ENCODE assay signal across 10 mouse cellular contexts in the genomic region with DNA sequence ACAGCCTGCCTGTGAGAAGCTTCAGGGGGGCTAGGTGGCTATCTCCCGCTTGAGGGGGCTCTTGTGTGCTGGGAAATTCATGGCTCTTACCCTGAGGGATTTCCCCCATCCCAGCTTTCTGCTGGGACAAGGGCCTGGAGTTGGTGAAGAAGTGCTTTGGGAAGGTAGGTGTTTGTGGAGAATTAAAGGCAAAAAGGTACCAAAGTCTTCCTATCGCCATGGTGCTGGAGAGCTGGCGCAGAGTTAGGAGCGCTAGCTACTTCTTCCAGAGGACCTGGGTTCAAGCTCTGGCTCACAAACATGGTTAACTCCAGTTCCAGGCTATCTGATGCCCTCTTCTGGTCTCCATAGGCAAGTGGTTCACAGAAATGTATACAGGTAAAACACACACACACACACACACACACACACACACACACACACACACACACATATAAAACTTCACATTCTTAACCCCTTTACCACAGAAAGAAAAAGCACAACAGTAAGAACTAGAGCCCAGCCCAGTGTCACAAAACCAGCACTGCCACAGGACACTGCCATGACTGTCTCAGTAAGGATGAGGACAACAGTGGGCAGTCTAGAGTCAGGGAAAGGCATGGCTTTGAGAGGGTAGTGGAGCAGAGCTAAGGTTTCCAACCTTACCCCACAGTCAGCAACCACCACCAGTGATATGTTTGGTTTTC. TPM values are rescaled to one million over a fixed set of nuclear protein-coding genes. Genes with fewer than 3 reads are reported as not detected.
A peak's percentile ranks its signal among the peaks of the same experiment; 100 is the strongest.
DNase-seq lines count a peak whose midpoint lies in the region; ATAC-seq and TF ChIP-seq lines count a peak whose summit lies in the region.
"Had no signal": no experiment of that assay in that cellular context is flagged by ENCODE, and none has a peak within 500 bp of the region (broad histone marks: within the 10 kb centered on the region; RNA-seq: fewer than 3 reads in every experiment).

No protein-coding gene starts in this region.

- no peaks in the 10 kb centered on the region for H3K27me3 ChIP-seq in hindbrain, postnatal 0 days (ENCODE audit: insufficient read depth, low read length)
- H3K27me3 ChIP-seq in hindbrain, embryonic 14.5 days (ENCODE audit: control insufficient read depth, insufficient read depth, low read length), result no peaks in the 10 kb centered on the region
- H3K27me3 ChIP-seq in spleen, adult 2 months (ENCODE audit: control insufficient read depth, insufficient read depth, low read length), result no peaks in the 10 kb centered on the region
- no peaks in the 10 kb centered on the region for H3K27me3 ChIP-seq in intestine, postnatal 0 days (replicated peaks; ENCODE audit: control insufficient read depth, insufficient read depth, low read length)
- no peaks in the 10 kb centered on the region for H3K27me3 ChIP-seq in cerebellum, adult 2 months (ENCODE audit: control insufficient read depth, insufficient read depth, low read length)

- no peak for DNase-seq in hindbrain, postnatal 0 days (ENCODE audit: low spot score)
- DNase-seq in hindbrain, embryonic 14.5 days (ENCODE audit: low spot score), result no peak
- DNase-seq in spleen, adult 2 months (ENCODE audit: low read depth in 1 of 2, low spot score in 2 of 2), result no peak
- DNase-seq in spleen, adult 12 weeks (ENCODE audit: low spot score), result no peak
- no peak for DNase-seq in urinary bladder, postnatal 36 days (ENCODE audit: low spot score in 2 of 2)
- DNase-seq in cerebellum, adult 2 months, result no peak
- DNase-seq: kidney, adult 18-20 months; thymus, postnatal 36 days had no signal

- ATAC-seq in hindbrain, postnatal 0 days, result no peak
- ATAC-seq in hindbrain, embryonic 14.5 days (ENCODE audit: low FRiP score), result no peak
- no peak for ATAC-seq in intestine, postnatal 0 days

- no peak for TF ChIP-seq POLR2A in spleen, adult 2 months (IDR thresholded peaks at IDR 0.05; ENCODE audit: low read depth, low read length)
- no peak for TF ChIP-seq POLR2A in cerebellum, adult 2 months (IDR thresholded peaks at IDR 0.05; ENCODE audit: borderline replicate concordance, insufficient read depth, low read length)

- peak overlapping the region; percentile 59 for H3K4me2 ChIP-seq in hindbrain, postnatal 0 days (ENCODE audit: low read depth, low read length)
- H3K4me2 ChIP-seq in hindbrain, embryonic 14.5 days (replicated peaks), result no peak overlapping the region
- peak overlapping the region; percentile 77 for H3K4me2 ChIP-seq in intestine, postnatal 0 days (replicated peaks; ENCODE audit: low read depth)

- peaks cover 8% of the 10 kb centered on the region; the same call in 1 of the 2 replicates for H3K4me1 ChIP-seq in hindbrain, postnatal 0 days (ENCODE audit: insufficient read depth, low read length)
- peaks cover 24% of the 10 kb centered on the region; the same call in 1 of the 2 replicates for H3K4me1 ChIP-seq in hindbrain, embryonic 14.5 days (replicated peaks; ENCODE audit: control insufficient read depth, insufficient read depth, low read length)
- H3K4me1 ChIP-seq in spleen, adult 2 months (ENCODE audit: control insufficient read depth, insufficient read depth, insufficient read length), result peaks cover 31% of the 10 kb centered on the region
- H3K4me1 ChIP-seq in intestine, postnatal 0 days (replicated peaks; ENCODE audit: control insufficient read depth, insufficient read depth, low read length), result peaks cover 15% of the 10 kb centered on the region
- H3K4me1 ChIP-seq in cerebellum, adult 2 months (ENCODE audit: control insufficient read depth, insufficient read depth, low read length), result no peaks in the 10 kb centered on the region; the same call in 1 of the 2 replicates

- H3K9ac ChIP-seq in hindbrain, postnatal 0 days (replicated peaks; ENCODE audit: low read length), result no peak overlapping the region
- no peak overlapping the region for H3K9ac ChIP-seq in hindbrain, embryonic 14.5 days
- no peak overlapping the region for H3K9ac ChIP-seq in intestine, postnatal 0 days (ENCODE audit: low read depth, low read length)

- TF ChIP-seq CTCF in hindbrain, postnatal 0 days (IDR thresholded peaks at IDR 0.05; ENCODE audit: low read depth), result no peak; the same call in 1 of the 2 replicates
- no peak for TF ChIP-seq CTCF in spleen, adult 2 months (IDR thresholded peaks at IDR 0.05; ENCODE audit: extremely low read depth, insufficient read depth, insufficient read length, insufficient replicate concordance)
- peak; percentile 34 for TF ChIP-seq CTCF in intestine, postnatal 0 days (IDR thresholded peaks at IDR 0.05; ENCODE audit: low read depth)
- TF ChIP-seq CTCF in cerebellum, adult 2 months (IDR thresholded peaks at IDR 0.05; ENCODE audit: borderline replicate concordance, insufficient read depth, low read depth, low read length), result no peak

- 87% methylated on average over 4 of the region's 4 CpGs for WGBS in hindbrain, postnatal 0 days
- 88% methylated on average over 4 of the region's 4 CpGs for whole genome bisulfite sequencing in hindbrain, embryonic 14.5 days
- WGBS in spleen, adult 2 months, result 90% methylated on average over 4 of the region's 4 CpGs
- 90% methylated on average over 4 of the region's 4 CpGs for whole genome bisulfite sequencing in intestine, postnatal 0 days
- 71% methylated on average over 4 of the region's 4 CpGs for WGBS in cerebellum, adult 2 months

- no peaks in the 10 kb centered on the region for H3K9me3 ChIP-seq in hindbrain, postnatal 0 days (ENCODE audit: low read length)
- H3K9me3 ChIP-seq in hindbrain, embryonic 14.5 days (ENCODE audit: control insufficient read depth, low read length), result no peaks in the 10 kb centered on the region
- no peaks in the 10 kb centered on the region for H3K9me3 ChIP-seq in intestine, postnatal 0 days (ENCODE audit: control insufficient read depth)

- no peak overlapping the region; the same call in 1 of the 2 replicates for H3K27ac ChIP-seq in hindbrain, postnatal 0 days
- H3K27ac ChIP-seq in hindbrain, embryonic 14.5 days, result no peak overlapping the region
- peak overlapping the region; percentile 10; the same call in 1 of the 2 replicates for H3K27ac ChIP-seq in spleen, adult 2 months (ENCODE audit: insufficient read depth, low read length)
- H3K27ac ChIP-seq in intestine, postnatal 0 days (ENCODE audit: low read depth, low read length), result no peak overlapping the region
- no peak overlapping the region for H3K27ac ChIP-seq in cerebellum, adult 2 months (ENCODE audit: insufficient read depth, low read length)

- no peaks in the 10 kb centered on the region for H3K36me3 ChIP-seq in hindbrain, postnatal 0 days (ENCODE audit: insufficient read depth, low read length)
- no peaks in the 10 kb centered on the region for H3K36me3 ChIP-seq in hindbrain, embryonic 14.5 days (replicated peaks; ENCODE audit: control insufficient read depth, insufficient read depth)
- H3K36me3 ChIP-seq in spleen, adult 2 months (ENCODE audit: control insufficient read depth, insufficient read depth, low read length), result peaks cover 3% of the 10 kb centered on the region
- 0 out of 2 replicates have a peak, but pooled peaks cover 4% of the 10 kb centered on the region for H3K36me3 ChIP-seq in intestine, postnatal 0 days (ENCODE audit: control insufficient read depth, insufficient read depth)

- H3K4me3 ChIP-seq in hindbrain, postnatal 0 days (ENCODE audit: low read length), result no peak overlapping the region
- no peak overlapping the region for H3K4me3 ChIP-seq in hindbrain, embryonic 14.5 days (replicated peaks; ENCODE audit: low read length)
- H3K4me3 ChIP-seq in spleen, adult 2 months (ENCODE audit: extremely low read depth, insufficient read depth, insufficient read length), result peak overlapping the region; percentile 42
- H3K4me3 ChIP-seq in intestine, postnatal 0 days (ENCODE audit: low read depth, low read length), result no peak overlapping the region
- H3K4me3 ChIP-seq in cerebellum, adult 2 months (replicated peaks; ENCODE audit: insufficient read depth, low read depth, low read length), result no peak overlapping the region

RNA-seq across cellular contexts. Expression of a gene that starts 2.2 kb away (rescaled TPM):
- 12.7 and 17.9 TPM in 2 replicates for total RNA-seq in hindbrain, postnatal 0 days (2014; rRNA removed)
- 7.0 and 7.8 TPM in 2 replicates for polyA plus RNA-seq in hindbrain, postnatal 0 days (2015; fragmentation: Nextera tagmentation; extraction: Ambion mirVana)
- 4.4 and 4.6 TPM in 2 replicates for polyA plus RNA-seq in hindbrain, embryonic 14.5 days (2014; fragmentation: Nextera tagmentation; extraction: Ambion mirVana)
- polyA plus RNA-seq in spleen, adult 2 months (2012; rRNA removed), result 55.8 and 61.8 TPM in 2 replicates
- polyA plus RNA-seq in intestine, postnatal 0 days (2015; fragmentation: Nextera tagmentation; extraction: Ambion mirVana), result 6.6 and 6.7 TPM in 2 replicates
- 27.3 and 28.5 TPM in 2 replicates for polyA plus RNA-seq in cerebellum, adult 2 months (2012; rRNA removed)

RNA-seq across cellular contexts. Expression of a gene that starts 9.3 kb away (rescaled TPM):
- total RNA-seq in hindbrain, postnatal 0 days (2014; rRNA removed), result 3.5 and 15.2 TPM in 2 replicates
- 2.4 and 2.9 TPM in 2 replicates for polyA plus RNA-seq in hindbrain, postnatal 0 days (2015; fragmentation: Nextera tagmentation; extraction: Ambion mirVana)
- polyA plus RNA-seq in hindbrain, embryonic 14.5 days (2014; fragmentation: Nextera tagmentation; extraction: Ambion mirVana), result 1.9 and 2.2 TPM in 2 replicates
- polyA plus RNA-seq in spleen, adult 2 months (2012; rRNA removed), result 4.3 and 6.4 TPM in 2 replicates
- 1.2 and 1.8 TPM in 2 replicates for polyA plus RNA-seq in intestine, postnatal 0 days (2015; fragmentation: Nextera tagmentation; extraction: Ambion mirVana)
- polyA plus RNA-seq in cerebellum, adult 2 months (2012; rRNA removed), result 0.11 and 0.14 TPM in 2 replicates

RNA-seq across cellular contexts. Expression of a gene that starts 51.8 kb away (rescaled TPM):
- total RNA-seq in hindbrain, postnatal 0 days (2014; rRNA removed), result 3.3 and 5.9 TPM in 2 replicates
- polyA plus RNA-seq in hindbrain, postnatal 0 days (2015; fragmentation: Nextera tagmentation; extraction: Ambion mirVana), result 3.8 and 5.1 TPM in 2 replicates
- polyA plus RNA-seq in hindbrain, embryonic 14.5 days (2014; fragmentation: Nextera tagmentation; extraction: Ambion mirVana), result 4.0 and 4.7 TPM in 2 replicates
- polyA plus RNA-seq in spleen, adult 2 months (2012; rRNA removed), result 13.9 and 17.9 TPM in 2 replicates
- polyA plus RNA-seq in intestine, postnatal 0 days (2015; fragmentation: Nextera tagmentation; extraction: Ambion mirVana), result 21.4 and 22.1 TPM in 2 replicates
- polyA plus RNA-seq in cerebellum, adult 2 months (2012; rRNA removed), result 8.8 and 10.7 TPM in 2 replicates

RNA-seq across cellular contexts. Expression of a gene that starts 57.7 kb away (rescaled TPM):
- 3.7 and 5.9 TPM in 2 replicates for total RNA-seq in hindbrain, postnatal 0 days (2014; rRNA removed)
- 0.81 and 1.2 TPM in 2 replicates for polyA plus RNA-seq in hindbrain, postnatal 0 days (2015; fragmentation: Nextera tagmentation; extraction: Ambion mirVana)
- 0.38 and 1.0 TPM in 2 replicates for polyA plus RNA-seq in hindbrain, embryonic 14.5 days (2014; fragmentation: Nextera tagmentation; extraction: Ambion mirVana)
- 0.11 and 0.14 TPM in 2 replicates for polyA plus RNA-seq in spleen, adult 2 months (2012; rRNA removed)
- polyA plus RNA-seq in intestine, postnatal 0 days (2015; fragmentation: Nextera tagmentation; extraction: Ambion mirVana), result not detected in 2 replicates
- polyA plus RNA-seq in cerebellum, adult 2 months (2012; rRNA removed), result 0.79 and 1.1 TPM in 2 replicates
- polyA plus RNA-seq: limb, embryonic 11.5 days had no signal
